Mouse (Mus musculus) myocyte (in vitro differentiated cells): ENCODE measurements around the gene Fam207a.

Experiments
- MAX ChIP-seq: IDR thresholded peaks from one replicate; pipeline ENCODE4 v1.6.1; 2011; ENCODE audit warnings: low read depth, mild to moderate bottlenecking, control low read depth
- POLR2A ChIP-seq: IDR thresholded peaks from one replicate; pipeline ENCODE4 v1.6.1; 2011; ENCODE audit warnings: low read depth, mild to moderate bottlenecking, control low read depth, moderate library complexity; ENCODE audit not compliant: insufficient read length
- POLR2AphosphoS2 ChIP-seq: IDR thresholded peaks from one replicate; pipeline ENCODE4 v1.6.1; 2011; ENCODE audit warnings: low read depth, control low read depth; ENCODE audit not compliant: insufficient read length
- REST ChIP-seq: IDR thresholded peaks from one replicate; pipeline ENCODE4 v1.6.1; 2011; ENCODE audit warnings: mild to moderate bottlenecking, control low read depth, moderate library complexity; ENCODE audit not compliant: insufficient read depth, insufficient read length
- TCF12 ChIP-seq: IDR thresholded peaks from one replicate; pipeline ENCODE4 v1.6.1; 2011; ENCODE audit warnings: mild to moderate bottlenecking, control low read depth; ENCODE audit not compliant: poor library complexity, insufficient read depth, severe bottlenecking
- USF1 ChIP-seq: IDR thresholded peaks from one replicate; pipeline ENCODE4 v1.6.1; 2011; ENCODE audit warnings: low read depth, mild to moderate bottlenecking, control low read depth, moderate library complexity

GRCm38 (mm10) chr10:77481814-77482213, 33.8 kb downstream of the Fam207a start:
- no peak for TF ChIP-seq POLR2A
- no peak for TF ChIP-seq MAX
- TF ChIP-seq REST = no peak
- no peak for TF ChIP-seq TCF12
- no peak for TF ChIP-seq USF1
- no peak for TF ChIP-seq POLR2AphosphoS2
